Mouse (Mus musculus): Measurements from ENCODE around the gene Wwox. TPM values are rescaled to one million over a fixed set of nuclear protein-coding genes. Genes with fewer than 3 reads are reported as not detected.

Gene Wwox
- total RNA-seq, 2 experiments from 2014 or later: 4.6 to 4.8 TPM

- DNase-seq: no peak
- intact Hi-C loops (cut with DNase I): loop anchor here (5.0 kb wide), 2 partner anchors 40 to 775 kb away; partner anchors contain the start of gene Maf
Observed at GRCm38 (mm10) chr8:114932071-114932630, 492.7 kb downstream of the Wwox start.

DNA sequence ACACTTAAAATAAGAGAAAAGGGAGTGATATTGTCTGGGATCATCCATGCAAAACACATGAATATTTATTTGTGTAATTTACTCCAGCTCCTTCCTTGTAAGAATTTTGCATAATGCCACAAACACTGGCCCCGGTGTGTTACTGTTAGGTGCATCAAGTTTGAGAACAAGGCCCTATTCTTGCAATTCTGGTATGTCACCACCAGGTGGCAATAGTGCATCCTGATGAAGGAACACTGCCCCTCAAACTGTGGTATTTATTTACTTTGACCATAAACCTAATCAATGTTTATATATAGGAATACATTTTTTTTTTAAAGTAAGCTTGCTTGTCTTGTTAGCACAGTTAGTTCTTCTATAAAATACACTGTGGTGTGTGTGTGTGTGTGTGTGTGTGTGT lies 493.8 kb downstream of the Wwox start:
- intact Hi-C loops (cut with DNase I): loop anchor here (5.0 kb wide), 2 partner anchors 39 to 774 kb away; partner anchors contain the start of gene Maf
- peak; percentile 12 to 13 for DNase-seq

DNA sequence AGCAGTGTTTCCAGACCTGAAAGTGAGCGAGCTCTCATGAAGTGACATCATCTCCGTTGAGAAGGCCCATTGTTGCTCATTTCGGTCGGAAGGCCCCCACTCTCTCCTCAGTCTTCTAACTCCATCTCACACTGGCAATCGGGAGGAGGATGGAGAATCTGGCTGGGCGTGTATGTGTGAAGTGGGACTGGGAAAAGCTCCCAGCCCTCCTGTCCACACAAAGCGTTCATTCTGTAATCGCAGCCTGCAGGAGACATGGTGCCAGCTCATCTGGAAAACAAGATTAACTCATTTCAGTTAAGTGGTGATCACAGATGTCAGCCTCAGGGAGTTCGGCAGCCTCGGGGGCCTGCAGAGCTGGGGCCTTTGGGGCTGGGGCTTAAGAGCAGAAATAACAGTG lies 497.4 kb downstream of the Wwox start:
- DNase-seq: peak; percentile 2 to 4
- intact Hi-C loops (cut with DNase I): no loop called here

- DNase-seq: no peak
- intact Hi-C loops (cut with DNase I): no loop called here
Observed at GRCm38 (mm10) chr8:114939338-114939737, 499.9 kb downstream of the Wwox start.

DNA sequence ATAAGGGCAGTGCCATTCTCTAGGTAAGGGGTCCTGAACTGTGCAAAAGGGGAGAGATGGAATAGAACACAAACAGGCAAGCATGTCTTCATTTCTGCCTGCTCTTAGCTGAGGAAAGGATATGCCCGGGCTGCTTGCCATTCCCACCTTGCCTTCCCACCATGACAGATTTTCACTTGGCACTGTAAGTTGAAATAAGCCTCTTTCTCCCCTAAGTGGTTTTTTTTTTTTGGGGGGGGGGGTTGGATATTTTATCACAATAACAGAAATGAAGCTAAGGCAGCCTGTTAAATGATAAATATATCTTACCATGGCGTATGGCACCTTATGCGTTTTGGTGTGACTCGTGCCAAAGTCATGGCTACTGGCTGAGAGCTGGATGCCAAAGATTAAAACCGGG lies 501.6 kb downstream of the Wwox start:
- intact Hi-C loops (cut with DNase I): no loop called here
- DNase-seq: no peak

DNA sequence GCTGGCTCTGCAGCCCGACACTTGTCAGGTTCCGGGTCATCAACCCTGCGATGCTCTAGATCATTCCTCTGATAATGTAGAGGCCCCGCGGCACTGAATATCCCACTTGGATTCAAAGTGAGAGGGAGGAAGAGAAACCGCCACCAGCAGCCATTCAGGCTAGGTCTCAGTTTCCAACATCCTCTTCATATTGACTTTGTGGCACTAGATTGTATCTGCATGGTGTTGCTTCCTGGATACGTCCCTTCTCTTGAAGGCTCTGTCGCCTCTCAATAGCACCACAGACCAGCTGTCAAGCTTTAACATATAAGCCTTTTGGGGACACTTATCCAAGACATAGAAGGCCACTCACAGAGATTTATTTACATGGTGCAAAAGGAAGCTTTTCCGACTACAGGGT lies 502.2 kb downstream of the Wwox start:
- DNase-seq: no peak
- intact Hi-C loops (cut with DNase I): no loop called here

- intact Hi-C loops (cut with DNase I): no loop called here
- no peak for DNase-seq
Observed at GRCm38 (mm10) chr8:114947921-114948320, 508.5 kb downstream of the Wwox start.

- intact Hi-C loops (cut with DNase I): no loop called here
- DNase-seq: no peak
Observed at GRCm38 (mm10) chr8:114956377-114957168, 517.1 kb downstream of the Wwox start.

GRCm38 (mm10) chr8:114958437-114959107 lies 519.1 kb downstream of the Wwox start:
- intact Hi-C loops (cut with DNase I): no loop called here
- DNase-seq: no peak

DNA sequence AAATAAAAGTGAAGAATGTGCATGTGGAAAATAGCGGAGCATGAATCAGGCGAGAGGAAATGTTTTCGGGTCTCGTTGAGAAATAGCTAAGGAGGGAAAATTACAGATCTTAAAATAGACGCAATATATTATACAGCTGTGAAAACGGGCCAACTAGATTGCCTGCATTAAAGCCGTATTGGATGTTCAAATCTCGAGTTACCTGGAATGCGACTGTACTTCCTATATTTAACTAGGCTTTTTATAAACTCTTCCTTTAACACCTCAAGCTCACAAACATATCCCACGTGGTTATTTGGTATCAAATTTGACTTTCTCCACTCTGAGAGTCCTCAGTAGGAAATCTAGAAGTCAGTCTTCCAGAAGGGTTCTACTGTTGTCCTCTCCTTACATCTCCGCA lies 520.0 kb downstream of the Wwox start:
- intact Hi-C loops (cut with DNase I): no loop called here
- no peak for DNase-seq

GRCm38 (mm10) chr8:114962494-114962893 lies 523.0 kb downstream of the Wwox start:
- intact Hi-C loops (cut with DNase I): no loop called here
- DNase-seq: no peak

- DNase-seq: no peak
- intact Hi-C loops (cut with DNase I): no loop called here
Observed at GRCm38 (mm10) chr8:114963282-114963681, 523.8 kb downstream of the Wwox start.

DNA sequence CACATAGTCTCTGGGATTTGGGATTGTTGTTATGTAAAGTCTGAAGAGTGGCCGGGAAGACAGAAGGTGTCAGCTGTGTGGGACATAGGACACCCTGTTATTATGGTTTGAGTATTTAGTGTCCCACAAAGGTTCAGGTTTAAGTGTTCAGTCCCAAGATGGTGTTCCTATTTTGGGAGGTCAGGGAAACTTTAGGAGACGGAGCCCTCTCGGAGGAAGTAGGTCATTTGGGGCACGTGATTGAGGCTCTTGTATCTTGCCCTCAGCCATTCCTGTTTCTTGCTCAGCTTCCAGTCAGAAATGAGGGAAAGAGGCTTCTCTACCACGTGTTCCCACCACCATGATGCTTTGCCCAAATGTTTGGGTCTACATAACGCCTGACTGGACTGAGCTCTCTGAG lies 524.8 kb downstream of the Wwox start:
- intact Hi-C loops (cut with DNase I): no loop called here

DNA sequence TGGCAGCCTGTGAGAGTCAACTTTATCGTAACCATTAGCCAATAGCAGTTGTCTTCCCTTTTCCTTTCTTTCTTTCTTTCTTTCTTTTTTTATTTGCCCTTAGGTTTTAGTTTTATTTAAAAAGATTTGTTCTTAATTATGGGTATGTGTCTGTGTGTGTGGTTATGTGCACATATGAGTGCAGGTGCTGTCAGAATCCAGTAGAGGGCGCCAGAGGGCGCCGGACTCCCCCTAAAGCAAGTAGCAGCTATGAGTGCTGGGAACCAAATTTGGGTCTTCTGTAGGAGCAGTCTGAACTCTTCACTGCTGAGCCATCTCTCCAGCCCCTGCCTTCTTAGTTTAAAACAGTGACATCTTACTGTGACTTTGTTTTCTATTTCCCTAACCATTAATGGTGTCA lies 529.4 kb downstream of the Wwox start:
- no peak for DNase-seq
- intact Hi-C loops (cut with DNase I): no loop called here

More for the DNA sequence above, 524.8 kb downstream of the Wwox start:
- no peak for DNase-seq

- intact Hi-C loops (cut with DNase I): loop anchor here (1.0 to 5.0 kb wide), 5 partner anchors 39 to 736 kb away; partner anchors contain the start of gene Maf
- DNase-seq: peak; percentile 73 to 76
Observed at GRCm38 (mm10) chr8:114971378-114971777, 531.9 kb downstream of the Wwox start.

DNA sequence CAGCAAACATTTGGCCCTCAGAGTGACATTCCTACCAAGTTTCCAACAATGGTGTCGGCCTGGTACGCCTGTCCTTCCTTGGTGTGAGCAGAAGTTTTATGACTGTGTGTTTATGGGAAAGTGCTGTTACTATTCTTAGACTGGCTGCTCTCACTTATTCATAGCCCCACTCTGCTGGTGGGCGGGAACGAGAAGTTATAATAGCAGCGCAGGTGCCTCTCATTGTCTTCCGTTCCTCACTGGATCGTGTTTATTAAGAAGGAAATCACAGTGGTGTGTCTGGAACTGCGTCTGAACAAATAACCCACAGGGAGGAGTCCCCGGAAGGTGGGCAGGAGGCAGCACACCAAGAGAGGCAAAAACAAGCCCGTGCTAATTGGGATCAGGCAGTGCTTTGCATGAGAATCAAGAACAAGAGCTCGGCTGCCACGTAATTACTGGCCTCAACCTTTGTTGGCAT lies 533.6 kb downstream of the Wwox start:
- intact Hi-C loops (cut with DNase I): loop anchor here (5.0 kb wide), 3 partner anchors 41 to 734 kb away; partner anchors contain the start of gene Maf
- DNase-seq: peak in 1 of 2 experiments; percentile 49

DNA sequence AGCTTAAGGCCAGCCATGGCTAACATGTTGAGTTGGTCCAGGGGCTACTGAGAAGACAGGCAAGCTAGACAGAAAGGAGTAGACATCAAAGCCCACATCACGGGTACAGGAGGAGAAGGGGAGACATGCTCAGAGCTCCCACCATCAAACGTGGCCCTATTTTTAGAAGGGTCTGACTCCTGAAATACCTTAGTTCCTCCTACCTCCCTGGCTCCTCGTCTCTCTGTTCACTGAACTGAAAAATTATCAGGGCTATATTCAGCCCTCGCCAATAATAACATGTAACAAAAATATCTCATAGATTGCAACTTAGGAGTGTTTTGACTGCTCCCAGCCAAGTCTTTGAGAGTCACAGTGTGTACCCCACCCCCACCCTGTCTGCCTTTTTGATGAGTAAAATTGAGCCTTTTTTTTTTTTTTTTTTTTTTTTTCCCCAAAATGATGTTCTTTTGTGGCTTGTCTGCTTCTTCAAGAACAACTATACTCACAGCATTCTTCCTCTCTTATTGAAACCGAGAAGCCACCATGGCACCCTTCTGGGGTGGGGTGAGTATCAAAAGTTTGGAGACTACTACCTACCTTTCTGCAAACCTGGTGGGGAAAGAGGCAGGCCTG lies 535.0 kb downstream of the Wwox start:
- intact Hi-C loops (cut with DNase I): loop anchor here (5.0 kb wide), 3 partner anchors 42 to 733 kb away; partner anchors contain the start of gene Maf
- DNase-seq: peak in 1 of 2 experiments; percentile 26

DNA sequence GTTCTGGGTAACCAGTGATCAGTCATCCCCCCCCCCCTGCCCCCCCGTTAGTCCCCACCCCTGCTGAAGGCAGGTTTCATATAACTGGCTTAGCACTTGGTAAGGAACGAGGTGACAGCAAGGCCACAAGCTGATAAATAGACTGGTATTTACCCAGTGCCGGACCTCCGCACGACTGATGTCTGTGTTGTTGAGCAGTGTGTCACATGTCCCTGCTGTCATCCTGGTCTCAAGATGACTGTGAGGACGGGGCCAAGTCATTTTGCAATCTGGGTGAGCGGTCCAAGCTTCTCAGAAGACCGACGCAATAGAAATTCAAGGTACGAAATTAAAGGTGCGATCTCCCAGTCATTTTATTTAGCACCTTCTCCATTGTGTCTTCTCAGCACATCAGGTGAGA lies 538.3 kb downstream of the Wwox start:
- intact Hi-C loops (cut with DNase I): no loop called here
- DNase-seq: peak in 1 of 2 experiments; percentile 31

GRCm38 (mm10) chr8:114978206-114978960 lies 538.9 kb downstream of the Wwox start:
- intact Hi-C loops (cut with DNase I): no loop called here
- DNase-seq: no peak

DNA sequence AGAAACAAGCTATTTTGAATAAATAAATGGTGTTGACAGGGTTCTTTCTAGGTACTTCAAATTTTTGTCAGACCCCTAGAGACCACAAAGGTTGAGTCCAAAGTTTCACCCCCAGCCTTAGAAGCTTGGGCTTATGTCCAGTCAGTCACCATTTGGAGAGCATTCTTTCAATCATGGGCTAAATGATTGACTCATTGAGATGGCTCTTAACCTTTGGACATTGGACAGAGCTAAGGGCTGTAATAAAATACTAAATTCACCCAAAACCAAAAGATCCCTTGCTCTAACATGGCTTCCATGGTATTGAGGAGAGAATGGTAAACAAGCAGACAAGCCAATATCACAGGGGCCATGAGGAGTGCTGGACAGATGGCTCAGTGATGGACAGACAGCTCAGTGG lies 540.2 kb downstream of the Wwox start:
- intact Hi-C loops (cut with DNase I): no loop called here
- no peak for DNase-seq

Measured in heart, postnatal 36 days (tissue).